Mouse (Mus musculus) neural tube, embryonic 11.5 days (tissue): ENCODE results near the gene Naxe. TPM values are rescaled to one million over a fixed set of nuclear protein-coding genes. Genes with fewer than 3 reads are reported as not detected.

Source experiments
- ATAC-seq: fragments of 200-750 bp; cut with Nextera tagmentation; 2 replicates; pipeline ENCODE4 v1.8.0; 2017; ENCODE audit warnings: moderate number of reproducible peaks, mild to moderate bottlenecking, moderate TSS enrichment, moderate library complexity; ENCODE audit not compliant: insufficient read depth, low FRiP score, low TSS enrichment
- DNase-seq: peaks from one replicate; pipeline ENCODE4 v3.0.0-alpha.2; 2015; ENCODE audit warnings: low spot score
- H3K27ac ChIP-seq: fragments of 300-500 bp; sonication (generic); 2 replicates; pipeline ENCODE4 v1.5.1; 2014; ENCODE audit warnings: low read depth, mild to moderate bottlenecking, low read length
- H3K27me3 ChIP-seq: fragments of 300-500 bp; sonication (generic); 2 replicates; pipeline ENCODE4 v1.6.1; 2014; ENCODE audit warnings: mild to moderate bottlenecking, low read length, mixed read lengths; ENCODE audit not compliant: control insufficient read depth, insufficient read depth
- H3K36me3 ChIP-seq: fragments of 300-500 bp; sonication (generic); 2 replicates; pipeline ENCODE4 v1.6.1; 2014; ENCODE audit warnings: mild to moderate bottlenecking, low read length, moderate library complexity, mixed read lengths; ENCODE audit not compliant: control insufficient read depth, insufficient read depth
- H3K4me1 ChIP-seq: fragments of 300-500 bp; sonication (generic); 2 replicates; pipeline ENCODE4 v1.6.1; 2014; ENCODE audit warnings: low read length, mixed read lengths; ENCODE audit not compliant: control insufficient read depth, insufficient read depth
- H3K4me2 ChIP-seq: fragments of 300-500 bp; sonication (generic); 2 replicates; pipeline ENCODE4 v1.6.1; 2014; ENCODE audit warnings: low read depth, mild to moderate bottlenecking, moderate library complexity
- H3K4me3 ChIP-seq: fragments of 300-500 bp; sonication (generic); 2 replicates; pipeline ENCODE4 v1.5.1; 2014; ENCODE audit warnings: low read depth, low read length
- H3K9ac ChIP-seq: fragments of 300-500 bp; sonication (generic); 2 replicates; pipeline ENCODE4 v1.6.1; 2014; ENCODE audit warnings: mild to moderate bottlenecking, low read length
- H3K9me3 ChIP-seq: fragments of 300-500 bp; sonication (generic); 2 replicates; pipeline ENCODE4 v1.6.1; 2016; ENCODE audit warnings: low read length; ENCODE audit not compliant: control insufficient read depth
- WGBS: fragments of 180-500 bp; shearing (Covaris S2); extraction: QIAGEN DNeasy Blood & Tissue Kit; methylation state at CpG from one replicate; pipeline ENCODE4 v1.1.7; 2014; 5-methylcytosine and 5-hydroxymethylcytosine counted together
- polyA plus RNA-seq: library from polyadenylated mRNA; unstranded; fragments of >200 nt; fragmentation: Nextera tagmentation; extraction: Ambion mirVana; gene quantifications from 2 replicates; pipeline ENCODE4 v1.2.1, GENCODE M21; 2014

Gene Naxe
- polyA plus RNA-seq, 1 experiment from 2014 or later, result 127 TPM

- Histone ChIP-seq H3K9ac (no peak overlapping the region), H3K27me3 (no peaks in the 10 kb centered on the region), H3K27ac (no peak overlapping the region), H3K4me2 (no peak overlapping the region), H3K4me3 (no peak overlapping the region), H3K9me3 (no peaks in the 10 kb centered on the region), H3K4me1 (no peaks in the 10 kb centered on the region), H3K36me3 (no peaks in the 10 kb centered on the region)
- DNase-seq, result no peak
- WGBS, result 84% methylated on average over 8 of the region's 8 CpGs
- ATAC-seq, result no peak
Observed at GRCm38 (mm10) chr3:88074766-88075165, 16.5 kb upstream of the Naxe start.

- DNase-seq (no peak), ATAC-seq (no peak)
- no peak overlapping the region for H3K27ac ChIP-seq
- H3K27me3 ChIP-seq, result no peaks in the 10 kb centered on the region
- no peak overlapping the region for H3K9ac ChIP-seq
- H3K4me3 ChIP-seq, result no peak overlapping the region
- H3K4me1 ChIP-seq, result no peaks in the 10 kb centered on the region
- H3K36me3 ChIP-seq, result no peaks in the 10 kb centered on the region
- WGBS, result 77% methylated on average over 2 of the region's 2 CpGs
- no peaks in the 10 kb centered on the region for H3K9me3 ChIP-seq
- no peak overlapping the region for H3K4me2 ChIP-seq
Observed at GRCm38 (mm10) chr3:88074351-88074750, 16.1 kb upstream of the Naxe start.

GRCm38 (mm10) chr3:88073631-88074030 lies 15.3 kb upstream of the Naxe start:
- no peak overlapping the region for H3K9ac ChIP-seq
- ATAC-seq (no peak), DNase-seq (no peak)
- H3K4me3 ChIP-seq, result no peak overlapping the region
- no peaks in the 10 kb centered on the region for H3K27me3 ChIP-seq
- WGBS, result 59% methylated on average over 2 of the region's 2 CpGs
- H3K4me1 ChIP-seq, result no peaks in the 10 kb centered on the region
- no peaks in the 10 kb centered on the region for H3K36me3 ChIP-seq
- H3K4me2 ChIP-seq, result no peak overlapping the region
- H3K27ac ChIP-seq, result no peak overlapping the region
- H3K9me3 ChIP-seq, result no peaks in the 10 kb centered on the region

GRCm38 (mm10) chr3:88071783-88072182 lies 13.5 kb upstream of the Naxe start:
- no peak overlapping the region for H3K4me2 ChIP-seq
- H3K4me1 ChIP-seq, result no peaks in the 10 kb centered on the region
- H3K4me3 ChIP-seq, result no peak overlapping the region
- H3K27me3 ChIP-seq, result no peaks in the 10 kb centered on the region
- H3K36me3 ChIP-seq, result no peaks in the 10 kb centered on the region
- H3K9me3 ChIP-seq, result no peaks in the 10 kb centered on the region
- H3K9ac ChIP-seq, result no peak overlapping the region
- H3K27ac ChIP-seq, result no peak overlapping the region
- 4% methylated on average over 5 of the region's 5 CpGs for WGBS
- DNase-seq (peak; percentile 83), ATAC-seq (peak; percentile 61)

GRCm38 (mm10) chr3:88068386-88068785 lies 10.1 kb upstream of the Naxe start:
- WGBS, result 50% methylated on average over 2 of the region's 2 CpGs
- Histone ChIP-seq H3K27ac (no peak overlapping the region), H3K4me1 (no peaks in the 10 kb centered on the region), H3K4me2 (no peak overlapping the region), H3K4me3 (no peak overlapping the region), H3K36me3 (no peaks in the 10 kb centered on the region), H3K9ac (no peak overlapping the region), H3K27me3 (no peaks in the 10 kb centered on the region), H3K9me3 (no peaks in the 10 kb centered on the region)
- DNase-seq (no peak), ATAC-seq (no peak)

- Histone ChIP-seq H3K4me1 (0 out of 2 replicates have a peak, but pooled peaks cover 5% of the 10 kb centered on the region), H3K27ac (no peak overlapping the region), H3K9ac (no peak overlapping the region), H3K9me3 (no peaks in the 10 kb centered on the region), H3K27me3 (no peaks in the 10 kb centered on the region), H3K36me3 (peaks cover 9% of the 10 kb centered on the region; the same call in 1 of the 2 replicates), H3K4me2 (no peak overlapping the region), H3K4me3 (no peak overlapping the region)
- ATAC-seq, result no peak
- DNase-seq, result no peak
- 86% methylated on average over 6 of the region's 6 CpGs for WGBS
Observed at GRCm38 (mm10) chr3:88057030-88057429, 1.3 kb downstream of the Naxe start.

- Histone ChIP-seq H3K36me3 (peaks cover 7% of the 10 kb centered on the region; the same call in 1 of the 2 replicates), H3K9me3 (no peaks in the 10 kb centered on the region), H3K4me3 (no peak overlapping the region), H3K27me3 (no peaks in the 10 kb centered on the region), H3K4me2 (no peak overlapping the region), H3K9ac (no peak overlapping the region), H3K4me1 (no peaks in the 10 kb centered on the region), H3K27ac (no peak overlapping the region)
- ATAC-seq (no peak), DNase-seq (no peak)
- 83% methylated on average over 3 of the region's 3 CpGs for WGBS
Observed at GRCm38 (mm10) chr3:88049532-88049931, 8.8 kb downstream of the Naxe start.

- Histone ChIP-seq H3K9me3 (no peaks in the 10 kb centered on the region), H3K4me2 (peak within 1 kb of the TSS; percentile 60), H3K27ac (no peak within 1 kb of the TSS), H3K36me3 (no peaks in the 10 kb centered on the region), H3K4me1 (peaks cover 6% of the 10 kb centered on the region; the same call in 1 of the 2 replicates), H3K27me3 (no peaks in the 10 kb centered on the region), H3K4me3 (peak within 1 kb of the TSS; percentile 75), H3K9ac (peak within 1 kb of the TSS; percentile 61)
- 11% methylated on average over 36 of the region's 36 CpGs for WGBS
- DNase-seq (peak; percentile 86), ATAC-seq (peak; percentile 69)
Observed at GRCm38 (mm10) chr3:88042661-88043421, 15.5 kb downstream of the Naxe start, which contains the start of gene Gpatch4. Gene Gpatch4 (plus strand): TSS chr3:88043108.
